Mouse (Mus musculus) myocyte (in vitro differentiated cells): Measurements from ENCODE around the gene Cntnap5b.

Experiments
- CEBPB ChIP-seq: IDR thresholded peaks from 2 replicates; pipeline ENCODE4 v1.6.1; 2011; ENCODE audit warnings: mild to moderate bottlenecking, moderate library complexity; ENCODE audit not compliant: poor library complexity, insufficient read depth, severe bottlenecking
- E2F4 ChIP-seq: IDR thresholded peaks from one replicate; pipeline ENCODE4 v1.6.1; 2011; ENCODE audit warnings: mild to moderate bottlenecking, control low read depth, moderate library complexity; ENCODE audit not compliant: insufficient read depth
- MAX ChIP-seq: IDR thresholded peaks from one replicate; pipeline ENCODE4 v1.6.1; 2011; ENCODE audit warnings: low read depth, mild to moderate bottlenecking, control low read depth
- MYOD1 ChIP-seq, 3 experiments: IDR thresholded peaks; one replicate each; pipeline ENCODE4 v1.6.1; 2011; ENCODE audit warnings: control low read depth in 2 of 3, low read depth in 2 of 3, mild to moderate bottlenecking in 2 of 3, moderate library complexity in 1 of 3; ENCODE audit not compliant: insufficient read length in 2 of 3, control insufficient read depth in 1 of 3
- MYOG ChIP-seq, 3 experiments: IDR thresholded peaks; one replicate each; pipeline ENCODE4 v1.6.1; 2011; ENCODE audit warnings: control low read depth in 2 of 3, low read depth in 2 of 3, mild to moderate bottlenecking in 2 of 3; ENCODE audit not compliant: insufficient read length in 2 of 3, control insufficient read depth in 1 of 3, insufficient read depth in 1 of 3
- POLR2A ChIP-seq: IDR thresholded peaks from one replicate; pipeline ENCODE4 v1.6.1; 2011; ENCODE audit warnings: low read depth, mild to moderate bottlenecking, control low read depth, moderate library complexity; ENCODE audit not compliant: insufficient read length
- POLR2AphosphoS2 ChIP-seq: IDR thresholded peaks from one replicate; pipeline ENCODE4 v1.6.1; 2011; ENCODE audit warnings: low read depth, control low read depth; ENCODE audit not compliant: insufficient read length
- TCF12 ChIP-seq: IDR thresholded peaks from one replicate; pipeline ENCODE4 v1.6.1; 2011; ENCODE audit warnings: mild to moderate bottlenecking, control low read depth; ENCODE audit not compliant: poor library complexity, insufficient read depth, severe bottlenecking
- TCF3 ChIP-seq: IDR thresholded peaks from one replicate; pipeline ENCODE4 v1.6.1; 2011; ENCODE audit warnings: low read depth, control low read depth; ENCODE audit not compliant: insufficient read length
- USF1 ChIP-seq: IDR thresholded peaks from one replicate; pipeline ENCODE4 v1.6.1; 2011; ENCODE audit warnings: low read depth, mild to moderate bottlenecking, control low read depth, moderate library complexity

GRCm38 (mm10) chr1:99967300-99968089 lies 194.9 kb downstream of the Cntnap5b start:
- no peak for TF ChIP-seq MYOG (IDR thresholded peaks at IDR 0.05; ENCODE audit: control insufficient read depth in 1 of 3, insufficient read depth in 1 of 3, insufficient read length in 2 of 3, low read depth in 2 of 3)
- TF ChIP-seq POLR2A = no peak
- no peak for TF ChIP-seq TCF12
- no peak for TF ChIP-seq MAX
- TF ChIP-seq POLR2AphosphoS2 = no peak
- no peak for TF ChIP-seq USF1
- TF ChIP-seq E2F4 = no peak
- no peak for TF ChIP-seq CEBPB
- no peak for TF ChIP-seq TCF3
- TF ChIP-seq MYOD1 (IDR thresholded peaks at IDR 0.05; ENCODE audit: control insufficient read depth in 1 of 3, insufficient read length in 2 of 3, low read depth in 2 of 3) = no peak
